10 mouse cellular contexts compared by ENCODE assay signal in genomic region chr10:58338590-58338989, GRCm38 (mm10). TPM values are rescaled to one million over a fixed set of nuclear protein-coding genes. Genes with fewer than 3 reads are reported as not detected.
DNase-seq lines count a peak whose midpoint lies in the region; ATAC-seq and TF ChIP-seq lines count a peak whose summit lies in the region.
"Had no signal": no experiment of that assay in that cellular context is flagged by ENCODE, and none has a peak within 500 bp of the region (broad histone marks: within the 10 kb centered on the region; RNA-seq: fewer than 3 reads in every experiment).

No protein-coding gene starts in this region.

- DNase-seq in lung, adult 18-20 months = no peak
- DNase-seq in frontal cortex, postnatal 36 days (ENCODE audit: low spot score in 2 of 2) = no peak
- no peak for DNase-seq in layer of hippocampus, postnatal 14 days (ENCODE audit: low spot score in 2 of 2)
- DNase-seq: right cerebral cortex, postnatal 4 days; thymus, adult 18-20 months had no signal

- H3K27ac ChIP-seq in heart, embryonic 12.5 days (ENCODE audit: poor library complexity, severe bottlenecking) = 0 out of 2 replicates have a peak overlapping the region, but pooled peaks have one; percentile 19
- no peak overlapping the region for H3K27ac ChIP-seq in heart, embryonic 11.5 days (ENCODE audit: low read depth, low read length)
- H3K27ac ChIP-seq in lung, embryonic 15.5 days = peak overlapping the region; percentile 77
- H3K27ac ChIP-seq in embryonic facial prominence, embryonic 15.5 days (replicated peaks) = 0 out of 2 replicates have a peak overlapping the region, but pooled peaks have one; percentile 17

- H3K4me2 ChIP-seq in heart, embryonic 12.5 days = no peak overlapping the region
- H3K4me2 ChIP-seq in heart, embryonic 11.5 days = no peak overlapping the region
- no peak overlapping the region for H3K4me2 ChIP-seq in lung, embryonic 15.5 days
- H3K4me2 ChIP-seq in embryonic facial prominence, embryonic 15.5 days (replicated peaks) = no peak overlapping the region
- H3K4me2 ChIP-seq in myocyte (ENCODE audit: low read depth) = peak overlapping the region; percentile 14

- H3K36me3 ChIP-seq in heart, embryonic 12.5 days = 0 out of 2 replicates have a peak, but pooled peaks cover 4% of the 10 kb centered on the region
- no peaks in the 10 kb centered on the region for H3K36me3 ChIP-seq in heart, embryonic 11.5 days (ENCODE audit: control insufficient read depth, insufficient read depth, low read length)
- no peaks in the 10 kb centered on the region for H3K36me3 ChIP-seq in lung, embryonic 15.5 days
- no peaks in the 10 kb centered on the region for H3K36me3 ChIP-seq in embryonic facial prominence, embryonic 15.5 days
- H3K36me3 ChIP-seq in myocyte (ENCODE audit: control insufficient read depth, insufficient read depth) = no peaks in the 10 kb centered on the region

- no peak for ATAC-seq in heart, embryonic 12.5 days (ENCODE audit: insufficient number of reproducible peaks, low FRiP score)
- no peak for ATAC-seq in heart, embryonic 11.5 days (replicated peaks; ENCODE audit: insufficient number of reproducible peaks, low FRiP score, low TSS enrichment)
- ATAC-seq in lung, embryonic 15.5 days (ENCODE audit: borderline replicate concordance, extremely low read depth, low FRiP score, low TSS enrichment) = no peak
- no peak for ATAC-seq in embryonic facial prominence, embryonic 15.5 days (ENCODE audit: insufficient number of reproducible peaks, low FRiP score, low TSS enrichment, low read depth)

- no peak for TF ChIP-seq POLR2A in myocyte (IDR thresholded peaks at IDR 0.05; ENCODE audit: insufficient read length, low read depth)

- WGBS in heart, embryonic 12.5 days = 18% methylated on average over 1 of the region's 1 CpGs
- WGBS in heart, embryonic 11.5 days (ENCODE audit: insufficient replicate concordance) = 30% methylated on average over 1 of the region's 1 CpGs
- WGBS in lung, embryonic 15.5 days = 38% methylated on average over 1 of the region's 1 CpGs
- WGBS in embryonic facial prominence, embryonic 15.5 days = 23% methylated on average over 1 of the region's 1 CpGs

- no peaks in the 10 kb centered on the region for H3K9me3 ChIP-seq in heart, embryonic 12.5 days (replicated peaks)
- H3K9me3 ChIP-seq in heart, embryonic 11.5 days (replicated peaks; ENCODE audit: control insufficient read depth, low read length) = no peaks in the 10 kb centered on the region
- H3K9me3 ChIP-seq in lung, embryonic 15.5 days = no peaks in the 10 kb centered on the region
- H3K9me3 ChIP-seq in embryonic facial prominence, embryonic 15.5 days (replicated peaks) = no peaks in the 10 kb centered on the region

- H3ac ChIP-seq in myocyte (ENCODE audit: control insufficient read depth, insufficient read length) = no peak overlapping the region

- no peaks in the 10 kb centered on the region for H3K27me3 ChIP-seq in heart, embryonic 12.5 days (replicated peaks)
- H3K27me3 ChIP-seq in heart, embryonic 11.5 days (ENCODE audit: control insufficient read depth, insufficient read depth, low read length) = no peaks in the 10 kb centered on the region
- no peaks in the 10 kb centered on the region for H3K27me3 ChIP-seq in lung, embryonic 15.5 days
- no peaks in the 10 kb centered on the region for H3K27me3 ChIP-seq in embryonic facial prominence, embryonic 15.5 days
- H3K27me3 ChIP-seq in myocyte (ENCODE audit: control insufficient read depth, insufficient read depth, insufficient read length) = no peaks in the 10 kb centered on the region

- H3K79me2 ChIP-seq in myocyte (ENCODE audit: control insufficient read depth, insufficient read depth) = peaks cover 100% of the 10 kb centered on the region

- peaks cover 49% of the 10 kb centered on the region for H3K4me1 ChIP-seq in heart, embryonic 12.5 days (replicated peaks)
- H3K4me1 ChIP-seq in heart, embryonic 11.5 days (ENCODE audit: control insufficient read depth, insufficient read depth, low read length) = peaks cover 24% of the 10 kb centered on the region
- H3K4me1 ChIP-seq in lung, embryonic 15.5 days = peaks cover 66% of the 10 kb centered on the region
- H3K4me1 ChIP-seq in embryonic facial prominence, embryonic 15.5 days = peaks cover 15% of the 10 kb centered on the region

- no peak overlapping the region for H3K4me3 ChIP-seq in heart, embryonic 12.5 days
- H3K4me3 ChIP-seq in heart, embryonic 11.5 days (ENCODE audit: low read depth, low read length) = no peak overlapping the region
- no peak overlapping the region for H3K4me3 ChIP-seq in lung, embryonic 15.5 days
- no peak overlapping the region for H3K4me3 ChIP-seq in embryonic facial prominence, embryonic 15.5 days (replicated peaks)
- H3K4me3 ChIP-seq in myocyte = no peak overlapping the region

- no peak overlapping the region for H3K9ac ChIP-seq in heart, embryonic 12.5 days
- no peak overlapping the region for H3K9ac ChIP-seq in heart, embryonic 11.5 days (ENCODE audit: low read depth, low read length)
- no peak overlapping the region for H3K9ac ChIP-seq in lung, embryonic 15.5 days
- H3K9ac ChIP-seq in embryonic facial prominence, embryonic 15.5 days = no peak overlapping the region

TF ChIP-seq in myocyte, 11 proteins besides CTCF, POLR2A, EP300 and RAD21:
- no peak for TF ChIP-seq CEBPB (IDR thresholded peaks at IDR 0.05; ENCODE audit: insufficient read depth, poor library complexity, severe bottlenecking)
- no peak for TF ChIP-seq E2F4 (IDR thresholded peaks at IDR 0.05; ENCODE audit: insufficient read depth)
- no peak for TF ChIP-seq SRF (IDR thresholded peaks at IDR 0.05; ENCODE audit: control insufficient read depth, insufficient read length, low read depth)
- TF ChIP-seq MYOD1 (IDR thresholded peaks at IDR 0.05; ENCODE audit: control insufficient read depth in 1 of 3, insufficient read length in 2 of 3, low read depth in 2 of 3) = no peak
- TF ChIP-seq TCF12 (IDR thresholded peaks at IDR 0.05; ENCODE audit: insufficient read depth, poor library complexity, severe bottlenecking) = no peak
- no peak for TF ChIP-seq REST (IDR thresholded peaks at IDR 0.05; ENCODE audit: insufficient read depth, insufficient read length)
- TF ChIP-seq POLR2AphosphoS2 (IDR thresholded peaks at IDR 0.05; ENCODE audit: insufficient read length, low read depth) = no peak
- TF ChIP-seq TCF3 (IDR thresholded peaks at IDR 0.05; ENCODE audit: insufficient read length, low read depth) = no peak
- no peak for TF ChIP-seq USF1 (IDR thresholded peaks at IDR 0.05; ENCODE audit: low read depth)
- TF ChIP-seq MAX (IDR thresholded peaks at IDR 0.05; ENCODE audit: low read depth) = no peak
- TF ChIP-seq MYOG (IDR thresholded peaks at IDR 0.05; ENCODE audit: control insufficient read depth in 1 of 3, insufficient read depth in 1 of 3, insufficient read length in 2 of 3, low read depth in 2 of 3) = no peak

RNA-seq across cellular contexts. Expression of gene Lims1, which starts 15.3 kb away (rescaled TPM):
- 160 and 161 TPM in 2 replicates for polyA plus RNA-seq in heart, embryonic 12.5 days (2016; fragmentation: Nextera tagmentation; extraction: Ambion mirVana)
- polyA plus RNA-seq in heart, embryonic 11.5 days (2014; fragmentation: Nextera tagmentation; extraction: Ambion mirVana) = 120 and 125 TPM in 2 replicates
- 227 and 235 TPM in 2 replicates for polyA plus RNA-seq in lung, embryonic 15.5 days (2015; fragmentation: Nextera tagmentation; extraction: Ambion mirVana)
- 121 and 124 TPM in 2 replicates for polyA plus RNA-seq in embryonic facial prominence, embryonic 15.5 days (2015; fragmentation: Nextera tagmentation; extraction: Ambion mirVana)
- polyA plus RNA-seq in myocyte (2012; fragmentation: generic; extraction: Trizol) = 23.0 TPM
- total RNA-seq in layer of hippocampus, postnatal 14 days (2021) = 10 to 100 TPM; 30.2 to 32.9 TPM
